Mouse (Mus musculus): ENCODE data around the gene Ccdc9. TPM values are rescaled to one million over a fixed set of nuclear protein-coding genes. Genes with fewer than 3 reads are reported as not detected.
A peak's percentile ranks its signal among the peaks of the same experiment; 100 is the strongest.

Gene Ccdc9
- polyA plus RNA-seq, 1 experiment from 2014 or later = 24.6 TPM

DNA sequence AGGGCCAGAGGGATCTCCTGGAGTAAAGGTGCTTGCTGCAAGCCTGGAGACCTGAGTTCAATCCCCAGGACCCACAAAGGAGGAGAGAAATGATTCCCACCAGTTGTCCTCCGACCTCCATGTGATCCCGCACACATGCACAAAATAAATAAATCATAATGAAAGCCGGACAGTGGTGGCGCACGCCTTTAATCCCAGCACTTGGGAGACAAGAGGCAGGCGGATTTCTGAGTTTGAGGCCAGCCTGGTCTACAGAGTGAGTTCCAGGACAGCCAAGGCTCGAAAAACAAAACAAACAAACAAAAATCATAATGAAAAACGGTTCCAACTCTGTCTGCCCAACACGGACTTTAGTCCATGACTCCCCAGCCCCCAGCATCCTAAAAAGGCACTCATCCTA lies 1.7 kb downstream of the Ccdc9 start:
- Histone ChIP-seq H3K27ac (ENCODE audit: low read depth, low read length) (peak overlapping the region; percentile 52; the same call in 1 of the 2 replicates), H3K9ac (ENCODE audit: low read depth, low read length) (no peak overlapping the region), H3K27me3 (ENCODE audit: control insufficient read depth, insufficient read depth, low read length) (no peaks in the 10 kb centered on the region), H3K4me1 (ENCODE audit: control insufficient read depth, insufficient read depth, low read length) (peaks cover 6% of the 10 kb centered on the region), H3K4me3 (ENCODE audit: low read length) (peak overlapping the region; percentile 63; the same call in 1 of the 2 replicates), H3K4me2 (replicated peaks; ENCODE audit: low read depth, low read length) (peak overlapping the region; percentile 45), H3K9me3 (ENCODE audit: control insufficient read depth, low read length) (no peaks in the 10 kb centered on the region), H3K36me3 (ENCODE audit: control insufficient read depth, insufficient read depth, low read length) (peaks cover 42% of the 10 kb centered on the region)
- WGBS = 62% methylated on average over 9 of the region's 9 CpGs
- no peak for ATAC-seq (ENCODE audit: low FRiP score, low TSS enrichment)

DNA sequence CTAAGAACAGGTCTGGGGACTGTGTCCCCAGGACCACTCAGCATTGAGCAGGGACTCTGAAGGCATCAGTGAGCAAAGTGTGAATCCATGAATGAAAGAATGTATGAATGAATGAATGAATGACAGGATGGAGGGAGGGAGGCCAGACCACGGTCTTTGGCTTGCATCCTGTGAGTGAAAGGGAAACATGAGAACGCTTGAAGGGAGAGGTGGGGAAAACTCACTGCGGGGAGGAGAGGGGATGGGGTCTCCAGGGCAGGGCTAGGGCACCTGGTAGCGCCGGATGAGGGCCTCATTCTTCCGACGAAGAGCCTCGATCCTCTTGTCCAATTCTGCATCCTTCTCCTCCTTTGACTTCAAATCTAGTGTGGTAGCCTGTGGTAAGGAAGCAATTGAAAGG lies 2.6 kb downstream of the Ccdc9 start:
- 78% methylated on average over 8 of the region's 8 CpGs for WGBS
- Histone ChIP-seq H3K27ac (ENCODE audit: low read depth, low read length) (no peak overlapping the region), H3K4me1 (ENCODE audit: control insufficient read depth, insufficient read depth, low read length) (peaks cover 6% of the 10 kb centered on the region), H3K27me3 (ENCODE audit: control insufficient read depth, insufficient read depth, low read length) (no peaks in the 10 kb centered on the region), H3K4me3 (ENCODE audit: low read length) (no peak overlapping the region), H3K9ac (ENCODE audit: low read depth, low read length) (no peak overlapping the region), H3K36me3 (ENCODE audit: control insufficient read depth, insufficient read depth, low read length) (peaks cover 50% of the 10 kb centered on the region), H3K9me3 (ENCODE audit: control insufficient read depth, low read length) (no peaks in the 10 kb centered on the region), H3K4me2 (replicated peaks; ENCODE audit: low read depth, low read length) (no peak overlapping the region)
- no peak for ATAC-seq (ENCODE audit: low FRiP score, low TSS enrichment)

DNA sequence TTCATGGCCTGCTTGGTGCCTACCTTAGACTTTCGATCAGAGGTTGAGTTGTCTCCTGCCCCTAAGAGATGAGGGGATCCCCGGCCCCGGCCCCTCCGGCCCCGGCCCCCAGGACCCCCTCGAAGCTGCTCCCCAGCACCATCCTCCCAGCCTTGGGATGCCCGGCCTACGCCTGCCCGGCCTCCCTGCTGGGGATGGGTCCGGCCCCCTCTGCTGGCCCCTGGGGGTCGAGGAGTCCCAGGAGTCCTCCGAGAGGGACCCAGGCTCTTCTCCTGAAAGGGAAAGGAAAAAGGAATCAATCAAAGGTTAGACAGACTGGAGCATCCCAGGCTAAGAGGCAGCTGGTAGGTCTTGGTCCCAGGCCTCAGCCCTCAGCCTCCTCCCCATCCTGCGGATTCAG lies 4.3 kb downstream of the Ccdc9 start:
- H3K27me3 ChIP-seq (ENCODE audit: control insufficient read depth, insufficient read depth, low read length) = no peaks in the 10 kb centered on the region
- no peak overlapping the region for H3K4me2 ChIP-seq (replicated peaks; ENCODE audit: low read depth, low read length)
- peaks cover 66% of the 10 kb centered on the region for H3K36me3 ChIP-seq (ENCODE audit: control insufficient read depth, insufficient read depth, low read length)
- no peak overlapping the region for H3K9ac ChIP-seq (ENCODE audit: low read depth, low read length)
- H3K4me1 ChIP-seq (ENCODE audit: control insufficient read depth, insufficient read depth, low read length) = peaks cover 6% of the 10 kb centered on the region
- 93% methylated on average over 12 of the region's 13 CpGs for WGBS
- no peaks in the 10 kb centered on the region for H3K9me3 ChIP-seq (ENCODE audit: control insufficient read depth, low read length)
- no peak for ATAC-seq (ENCODE audit: low FRiP score, low TSS enrichment)
- H3K27ac ChIP-seq (ENCODE audit: low read depth, low read length) = no peak overlapping the region
- H3K4me3 ChIP-seq (ENCODE audit: low read length) = no peak overlapping the region

DNA sequence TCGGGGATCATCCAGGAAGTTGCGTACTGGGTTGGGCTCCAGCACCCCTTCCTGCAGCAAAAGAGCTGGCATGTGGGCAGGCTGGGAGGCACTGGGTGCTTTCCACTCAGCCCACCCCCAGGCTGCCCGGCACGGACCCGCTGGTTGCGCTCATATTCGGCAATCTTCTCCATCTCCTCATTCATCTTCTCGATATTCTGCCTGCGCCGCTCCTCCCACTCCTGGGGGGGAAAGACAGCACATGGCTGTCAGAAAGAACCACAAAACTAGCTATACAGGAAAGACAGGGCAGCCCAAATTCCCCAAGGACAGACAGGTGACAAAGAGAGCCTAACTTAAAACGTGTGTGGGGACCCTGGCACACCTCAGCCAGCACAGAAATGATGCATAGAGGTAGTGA lies 5.9 kb downstream of the Ccdc9 start:
- H3K9ac ChIP-seq (ENCODE audit: low read depth, low read length) = no peak overlapping the region
- 90% methylated on average over 11 of the region's 11 CpGs for WGBS
- no peak overlapping the region for H3K4me2 ChIP-seq (replicated peaks; ENCODE audit: low read depth, low read length)
- H3K27ac ChIP-seq (ENCODE audit: low read depth, low read length) = no peak overlapping the region
- no peak overlapping the region for H3K4me3 ChIP-seq (ENCODE audit: low read length)
- H3K4me1 ChIP-seq (ENCODE audit: control insufficient read depth, insufficient read depth, low read length) = peaks cover 6% of the 10 kb centered on the region
- no peaks in the 10 kb centered on the region for H3K9me3 ChIP-seq (ENCODE audit: control insufficient read depth, low read length)
- H3K27me3 ChIP-seq (ENCODE audit: control insufficient read depth, insufficient read depth, low read length) = no peaks in the 10 kb centered on the region
- H3K36me3 ChIP-seq (ENCODE audit: control insufficient read depth, insufficient read depth, low read length) = peaks cover 80% of the 10 kb centered on the region
- no peak for ATAC-seq (ENCODE audit: low FRiP score, low TSS enrichment)

DNA sequence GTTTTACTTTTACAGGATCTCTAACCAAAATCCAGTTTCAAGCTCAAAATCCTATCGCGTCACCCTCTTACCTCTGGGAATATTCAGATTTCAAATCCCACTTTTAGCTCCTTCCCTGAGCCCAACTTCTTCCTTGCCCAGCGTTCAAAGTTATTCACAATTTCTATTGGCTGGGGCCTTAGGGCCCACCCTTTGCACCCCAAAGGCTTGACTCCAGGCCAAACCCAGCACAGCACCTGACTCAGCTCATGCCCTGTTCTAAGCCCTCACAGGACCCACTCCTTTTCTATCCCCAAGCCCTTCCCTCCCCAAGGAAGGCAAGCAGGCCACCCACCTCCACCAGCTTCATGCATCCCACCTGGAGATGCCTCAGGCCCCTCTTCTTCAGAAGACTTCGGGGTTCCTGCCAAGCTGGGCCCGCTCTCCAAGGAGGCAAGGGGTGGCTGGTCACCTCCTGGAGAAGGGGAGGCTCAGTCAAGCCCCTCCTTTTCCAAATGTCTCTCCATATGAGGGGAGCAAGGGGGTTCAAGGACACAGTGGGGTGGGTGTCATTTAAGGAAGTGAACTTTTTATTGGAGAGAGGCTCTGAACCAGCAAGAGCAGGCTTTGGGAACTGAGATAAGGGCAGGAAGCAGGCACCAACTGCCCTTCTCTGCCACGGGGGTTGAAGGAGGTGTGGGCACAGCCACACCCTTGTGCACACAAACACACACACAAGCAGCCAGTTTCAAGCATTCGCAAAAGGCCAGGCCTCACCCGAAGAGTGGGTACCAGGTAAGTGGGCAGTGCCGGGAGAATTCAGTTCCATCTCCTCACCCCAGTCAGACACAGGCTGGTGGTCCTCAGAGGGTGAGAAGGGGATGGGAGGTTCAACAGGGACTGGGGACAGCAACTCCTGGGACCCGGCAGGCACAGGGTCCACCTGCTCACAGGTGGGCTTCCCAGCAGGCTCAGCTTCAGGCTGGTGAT lies 11.4 kb downstream of the Ccdc9 start:
- Histone ChIP-seq H3K4me2 (replicated peaks; ENCODE audit: low read depth, low read length) (no peak overlapping the region), H3K9ac (ENCODE audit: low read depth, low read length) (no peak overlapping the region), H3K4me1 (ENCODE audit: control insufficient read depth, insufficient read depth, low read length) (peaks cover 13% of the 10 kb centered on the region), H3K27ac (ENCODE audit: low read depth, low read length) (no peak overlapping the region), H3K36me3 (ENCODE audit: control insufficient read depth, insufficient read depth, low read length) (peaks cover 45% of the 10 kb centered on the region), H3K4me3 (ENCODE audit: low read length) (no peak overlapping the region), H3K27me3 (ENCODE audit: control insufficient read depth, insufficient read depth, low read length) (no peaks in the 10 kb centered on the region), H3K9me3 (ENCODE audit: control insufficient read depth, low read length) (no peaks in the 10 kb centered on the region)
- ATAC-seq (ENCODE audit: low FRiP score, low TSS enrichment) = no peak
- WGBS = 90% methylated on average over 10 of the region's 10 CpGs

DNA sequence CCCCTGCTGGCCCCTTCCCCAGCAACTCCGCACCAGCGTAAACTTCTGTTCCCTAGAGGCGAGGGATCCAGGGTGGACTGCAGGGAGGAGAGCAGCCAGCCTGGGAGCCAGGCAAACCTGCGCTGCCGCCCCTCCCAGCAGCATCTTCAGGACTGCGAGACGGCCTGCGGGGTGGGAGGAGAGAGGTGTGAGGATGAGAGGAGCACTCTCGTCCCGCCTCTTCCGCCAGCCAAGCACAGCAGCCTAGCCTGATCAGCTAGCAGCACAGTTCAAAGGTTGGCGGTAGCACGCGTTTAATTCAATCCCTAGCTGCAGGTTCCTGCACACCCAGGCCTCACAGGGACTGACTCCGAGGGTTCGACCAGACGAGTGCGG lies 12.8 kb downstream of the Ccdc9 start:
- no peaks in the 10 kb centered on the region for H3K27me3 ChIP-seq (ENCODE audit: control insufficient read depth, insufficient read depth, low read length)
- H3K4me1 ChIP-seq (ENCODE audit: control insufficient read depth, insufficient read depth, low read length) = peaks cover 13% of the 10 kb centered on the region
- WGBS = 1% methylated on average over 18 of the region's 18 CpGs
- H3K27ac ChIP-seq (ENCODE audit: low read depth, low read length) = peak overlapping the region; percentile 93
- H3K4me2 ChIP-seq (replicated peaks; ENCODE audit: low read depth, low read length) = peak overlapping the region; percentile 91
- H3K4me3 ChIP-seq (ENCODE audit: low read length) = peak overlapping the region; percentile 75
- peaks cover 33% of the 10 kb centered on the region for H3K36me3 ChIP-seq (ENCODE audit: control insufficient read depth, insufficient read depth, low read length)
- ATAC-seq (ENCODE audit: low FRiP score, low TSS enrichment) = peak; percentile 82
- no peaks in the 10 kb centered on the region for H3K9me3 ChIP-seq (ENCODE audit: control insufficient read depth, low read length)
- peak overlapping the region; percentile 65 for H3K9ac ChIP-seq (ENCODE audit: low read depth, low read length)

DNA sequence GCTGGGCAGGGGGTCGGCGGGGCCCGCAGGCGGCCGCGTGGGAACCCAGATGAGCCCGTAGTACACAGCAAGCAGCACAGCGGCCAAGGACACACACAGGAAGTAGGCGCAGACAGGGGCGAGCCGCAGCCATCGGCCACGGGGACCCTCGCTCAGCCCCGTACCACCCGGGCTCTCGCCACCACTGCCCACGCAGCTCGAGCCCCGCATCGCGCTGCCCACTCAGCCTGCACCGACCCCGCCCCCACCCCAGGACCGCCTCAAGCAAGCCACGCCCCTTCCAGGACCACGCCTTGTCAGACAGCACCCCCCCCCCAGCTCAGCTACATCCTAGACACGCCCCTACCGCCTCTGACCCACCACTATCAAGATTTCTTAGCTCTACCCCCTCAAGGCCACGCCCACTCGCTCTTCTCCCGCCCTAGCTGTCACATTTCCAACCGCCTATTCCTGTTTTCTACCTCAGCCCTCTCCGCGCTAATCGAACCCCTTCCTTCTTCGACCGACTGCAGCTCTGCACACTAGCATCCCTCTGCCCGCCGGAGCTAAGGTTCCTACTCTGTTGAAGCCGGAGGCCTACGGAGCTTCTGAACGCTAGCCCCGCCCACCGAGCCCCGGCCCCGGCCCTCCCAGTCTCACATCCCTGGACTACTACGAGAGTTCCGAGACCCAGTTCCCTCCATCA lies 13.4 kb downstream of the Ccdc9 start, which contains the start of gene Inafm1:
Gene Inafm1, minus strand, starts transcription at position 537 of the 685 bp plus-strand sequence.
- ATAC-seq (ENCODE audit: low FRiP score, low TSS enrichment) = peak; percentile 77
- Histone ChIP-seq H3K9me3 (ENCODE audit: control insufficient read depth, low read length) (no peaks in the 10 kb centered on the region), H3K4me2 (replicated peaks; ENCODE audit: low read depth, low read length) (peak within 1 kb of the TSS; percentile 91), H3K36me3 (ENCODE audit: control insufficient read depth, insufficient read depth, low read length) (peaks cover 27% of the 10 kb centered on the region), H3K27me3 (ENCODE audit: control insufficient read depth, insufficient read depth, low read length) (no peaks in the 10 kb centered on the region), H3K4me3 (ENCODE audit: low read length) (peak within 1 kb of the TSS; percentile 75), H3K4me1 (ENCODE audit: control insufficient read depth, insufficient read depth, low read length) (peaks cover 13% of the 10 kb centered on the region), H3K27ac (ENCODE audit: low read depth, low read length) (peak within 1 kb of the TSS; percentile 93), H3K9ac (ENCODE audit: low read depth, low read length) (peak within 1 kb of the TSS; percentile 84)
- WGBS = 2% methylated on average over 43 of the region's 49 CpGs

DNA sequence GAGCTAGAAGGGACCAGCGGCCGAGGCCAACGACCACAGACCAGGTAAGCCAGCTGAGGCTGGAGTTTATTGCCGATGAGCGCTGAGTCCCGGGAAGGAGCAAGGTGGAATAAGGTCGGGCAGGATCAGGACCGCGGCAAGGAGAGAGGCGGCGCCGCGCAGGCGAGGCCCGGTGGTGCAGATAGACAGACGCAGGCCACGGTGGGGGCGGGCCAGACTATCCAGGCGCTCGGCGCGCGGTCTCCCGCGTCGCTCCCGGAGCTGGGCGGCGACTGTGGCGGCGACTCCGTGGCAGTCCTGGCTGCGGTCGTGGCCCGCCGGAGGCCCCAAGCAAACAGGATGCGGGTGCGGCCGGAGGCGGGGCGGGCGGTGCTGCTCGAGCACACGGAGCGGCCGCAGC lies 13.9 kb downstream of the Ccdc9 start:
- peaks cover 13% of the 10 kb centered on the region for H3K4me1 ChIP-seq (ENCODE audit: control insufficient read depth, insufficient read depth, low read length)
- peak overlapping the region; percentile 84 for H3K9ac ChIP-seq (ENCODE audit: low read depth, low read length)
- no peaks in the 10 kb centered on the region for H3K27me3 ChIP-seq (ENCODE audit: control insufficient read depth, insufficient read depth, low read length)
- H3K4me3 ChIP-seq (ENCODE audit: low read length) = peak overlapping the region; percentile 75
- H3K36me3 ChIP-seq (ENCODE audit: control insufficient read depth, insufficient read depth, low read length) = peaks cover 22% of the 10 kb centered on the region
- peak; percentile 79 for ATAC-seq (ENCODE audit: low FRiP score, low TSS enrichment)
- H3K9me3 ChIP-seq (ENCODE audit: control insufficient read depth, low read length) = no peaks in the 10 kb centered on the region
- H3K4me2 ChIP-seq (replicated peaks; ENCODE audit: low read depth, low read length) = peak overlapping the region; percentile 91
- WGBS = under 1% methylated on average over 45 of the region's 46 CpGs
- peak overlapping the region; percentile 93 for H3K27ac ChIP-seq (ENCODE audit: low read depth, low read length)

DNA sequence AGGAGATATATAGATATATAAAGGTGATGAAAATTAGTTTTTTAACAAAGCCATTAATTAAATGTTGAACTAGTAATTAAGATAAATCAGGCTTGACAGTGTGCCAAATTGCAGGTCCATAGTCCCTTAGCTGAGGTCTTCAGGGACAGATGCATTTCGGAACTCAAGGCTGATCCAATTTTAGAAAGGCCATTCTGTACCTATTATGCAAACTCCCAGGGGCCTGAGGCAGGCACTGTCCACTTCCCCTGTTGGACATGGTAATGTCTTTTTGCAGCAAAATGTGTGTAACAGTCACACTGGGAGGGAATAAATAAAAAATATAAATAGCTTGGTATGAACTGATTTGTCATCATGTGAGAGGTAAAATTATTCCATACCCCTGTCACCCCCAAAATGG lies 15.5 kb downstream of the Ccdc9 start:
- WGBS = 78% methylated on average over 1 of the region's 1 CpGs
- Histone ChIP-seq H3K4me3 (ENCODE audit: low read length) (no peak overlapping the region), H3K9me3 (ENCODE audit: control insufficient read depth, low read length) (no peaks in the 10 kb centered on the region), H3K27ac (ENCODE audit: low read depth, low read length) (no peak overlapping the region), H3K9ac (ENCODE audit: low read depth, low read length) (no peak overlapping the region), H3K4me1 (ENCODE audit: control insufficient read depth, insufficient read depth, low read length) (peaks cover 13% of the 10 kb centered on the region), H3K4me2 (replicated peaks; ENCODE audit: low read depth, low read length) (no peak overlapping the region), H3K27me3 (ENCODE audit: control insufficient read depth, insufficient read depth, low read length) (no peaks in the 10 kb centered on the region), H3K36me3 (ENCODE audit: control insufficient read depth, insufficient read depth, low read length) (peaks cover 7% of the 10 kb centered on the region)
- no peak for ATAC-seq (ENCODE audit: low FRiP score, low TSS enrichment)
